Mouse (Mus musculus) midbrain, embryonic 11.5 days (tissue): ENCODE results near the gene Dph5. TPM values are rescaled to one million over a fixed set of nuclear protein-coding genes. Genes with fewer than 3 reads are reported as not detected.

ENCODE experiments used
- ATAC-seq: fragments of 200-750 bp; cut with Nextera tagmentation; 2 replicates; pipeline ENCODE4 v1.8.0; 2017; ENCODE audit warnings: moderate TSS enrichment, moderate library complexity; ENCODE audit not compliant: low FRiP score
- DNase-seq: peaks from one replicate; pipeline ENCODE4 v3.0.0; 2015; ENCODE audit warnings: low spot score; ENCODE audit errors: missing footprints
- H3K27ac ChIP-seq: fragments of 300-500 bp; sonication (generic); 2 replicates; pipeline ENCODE4 v1.5.1; 2014; ENCODE audit warnings: low read depth, low read length
- H3K27me3 ChIP-seq: fragments of 300-500 bp; sonication (generic); 2 replicates; pipeline ENCODE4 v1.6.1; 2014; ENCODE audit warnings: mild to moderate bottlenecking, low read length, moderate library complexity, mixed read lengths; ENCODE audit not compliant: control insufficient read depth, insufficient read depth
- H3K36me3 ChIP-seq: fragments of 300-500 bp; sonication (generic); 2 replicates; pipeline ENCODE4 v1.6.1; 2014; ENCODE audit warnings: mild to moderate bottlenecking, low read length, moderate library complexity, mixed read lengths; ENCODE audit not compliant: control insufficient read depth, insufficient read depth
- H3K4me1 ChIP-seq: fragments of 300-500 bp; sonication (generic); 2 replicates; pipeline ENCODE4 v1.6.1; 2014; ENCODE audit warnings: low read length; ENCODE audit not compliant: control insufficient read depth, insufficient read depth
- H3K4me2 ChIP-seq: fragments of 300-500 bp; sonication (generic); 2 replicates; pipeline ENCODE4 v1.6.1; 2014; ENCODE audit warnings: mild to moderate bottlenecking, moderate library complexity
- H3K4me3 ChIP-seq: fragments of 300-500 bp; sonication (generic); 2 replicates; pipeline ENCODE4 v1.5.1; 2014; ENCODE audit warnings: low read depth, low read length
- H3K9ac ChIP-seq: fragments of 300-500 bp; sonication (generic); 2 replicates; pipeline ENCODE4 v1.6.1; 2014; ENCODE audit warnings: low read length
- H3K9me3 ChIP-seq: fragments of 300-500 bp; sonication (generic); 2 replicates; pipeline ENCODE4 v1.6.1; 2016; ENCODE audit warnings: low read length; ENCODE audit not compliant: control insufficient read depth
- WGBS: fragments of 180-500 bp; shearing (Covaris S2); extraction: QIAGEN DNeasy Blood & Tissue Kit; methylation state at CpG from one replicate; pipeline ENCODE4 v1.1.7; 2014; 5-methylcytosine and 5-hydroxymethylcytosine counted together
- polyA plus RNA-seq: library from polyadenylated mRNA; unstranded; fragments of >200 nt; fragmentation: Nextera tagmentation; extraction: Ambion mirVana; gene quantifications from 2 replicates; pipeline ENCODE4 v1.2.1, GENCODE M21; 2014

The Dph5 gene
- polyA plus RNA-seq, 1 experiment from 2014 or later = 25.2 TPM

DNA sequence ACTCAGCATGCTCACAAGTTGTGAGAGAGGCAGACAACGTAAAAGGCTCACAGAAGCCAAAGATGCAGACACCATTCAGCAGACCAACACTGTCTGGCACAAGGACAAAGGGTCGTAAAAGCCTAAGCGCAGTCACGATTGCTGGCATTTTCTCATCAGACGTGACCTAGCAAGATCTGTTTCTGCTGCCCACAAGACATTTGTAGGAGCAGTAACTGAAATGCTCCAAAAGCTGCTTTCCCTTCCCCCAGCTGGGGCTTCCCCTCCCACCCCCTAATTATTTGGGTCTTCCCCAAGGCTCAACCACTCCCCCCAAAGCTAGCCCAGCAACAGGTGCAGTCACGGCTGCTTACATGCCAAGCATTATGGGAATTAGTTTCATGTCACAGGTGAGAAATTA lies 12.1 kb upstream of the Dph5 start:
- no peak overlapping the region for H3K4me3 ChIP-seq
- no peaks in the 10 kb centered on the region for H3K9me3 ChIP-seq
- 71% methylated on average over 6 of the region's 6 CpGs for WGBS
- ATAC-seq (no peak), DNase-seq (no peak)
- no peak overlapping the region for H3K27ac ChIP-seq
- no peak overlapping the region for H3K4me2 ChIP-seq
- H3K4me1 ChIP-seq = no peaks in the 10 kb centered on the region
- no peaks in the 10 kb centered on the region for H3K27me3 ChIP-seq
- H3K9ac ChIP-seq = no peak overlapping the region
- no peaks in the 10 kb centered on the region for H3K36me3 ChIP-seq

- H3K4me1 ChIP-seq = no peaks in the 10 kb centered on the region
- ATAC-seq (no peak), DNase-seq (no peak)
- no peaks in the 10 kb centered on the region for H3K36me3 ChIP-seq
- no peak overlapping the region for H3K9ac ChIP-seq
- no peak overlapping the region for H3K4me2 ChIP-seq
- WGBS = 88% methylated on average over 1 of the region's 1 CpGs
- H3K27ac ChIP-seq = no peak overlapping the region
- no peaks in the 10 kb centered on the region for H3K27me3 ChIP-seq
- H3K9me3 ChIP-seq = no peaks in the 10 kb centered on the region
- H3K4me3 ChIP-seq = no peak overlapping the region
Observed at GRCm38 (mm10) chr3:115877133-115877532, 10.5 kb upstream of the Dph5 start.

- Histone ChIP-seq H3K36me3 (no peaks in the 10 kb centered on the region), H3K9me3 (no peaks in the 10 kb centered on the region), H3K4me3 (no peak overlapping the region), H3K4me1 (0 out of 2 replicates have a peak, but pooled peaks cover 2% of the 10 kb centered on the region), H3K27me3 (no peaks in the 10 kb centered on the region), H3K9ac (no peak overlapping the region), H3K4me2 (no peak overlapping the region), H3K27ac (no peak overlapping the region)
- ATAC-seq (no peak), DNase-seq (no peak)
- WGBS = 95% methylated on average over 1 of the region's 1 CpGs
Observed at GRCm38 (mm10) chr3:115884086-115884485, 3.6 kb upstream of the Dph5 start.

DNA sequence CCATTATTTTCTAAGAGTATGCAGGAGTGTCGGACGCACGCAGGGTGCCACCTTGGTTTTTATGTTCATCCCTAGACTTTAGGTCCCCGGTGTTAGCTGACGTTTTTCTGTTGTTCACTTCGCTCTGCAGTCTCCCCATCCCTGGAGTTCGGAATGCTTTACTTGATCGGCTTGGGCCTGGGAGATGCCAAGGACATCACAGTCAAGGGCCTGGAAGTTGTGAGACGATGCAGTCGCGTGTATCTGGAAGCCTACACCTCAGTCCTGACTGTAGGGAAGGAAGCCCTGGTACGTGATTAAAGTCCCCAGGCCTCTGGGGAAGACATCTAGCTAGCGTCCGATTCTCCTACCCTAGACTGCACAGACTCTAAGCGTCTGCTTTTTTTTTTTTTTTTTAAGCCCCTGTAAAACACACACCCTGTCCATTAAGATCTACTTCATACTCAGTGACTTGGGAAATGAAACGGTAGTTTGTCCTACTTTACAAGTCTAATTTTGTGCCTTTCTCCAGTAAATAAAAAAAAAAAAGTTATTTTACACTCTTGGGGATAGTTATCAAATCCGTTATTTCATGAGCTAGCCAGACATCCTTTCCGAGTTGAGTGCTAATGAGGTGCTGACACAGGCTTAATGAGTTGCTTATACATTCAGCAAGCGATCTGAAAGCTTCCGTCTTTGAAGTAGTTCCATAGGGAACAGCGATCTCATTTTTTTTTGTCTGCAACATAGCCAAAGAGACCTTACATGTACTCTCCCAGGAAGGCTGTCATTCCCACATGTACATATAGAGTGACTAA lies 871 bp downstream of the Dph5 start:
- peak; percentile 66 for ATAC-seq
- 6% methylated on average over 21 of the region's 21 CpGs for WGBS
- Histone ChIP-seq H3K4me3 (peak overlapping the region; percentile 77), H3K4me1 (0 out of 2 replicates have a peak, but pooled peaks cover 2% of the 10 kb centered on the region), H3K27ac (no peak overlapping the region; the same call in 1 of the 2 replicates), H3K4me2 (peak overlapping the region; percentile 74), H3K36me3 (no peaks in the 10 kb centered on the region), H3K9ac (peak overlapping the region; percentile 80), H3K9me3 (no peaks in the 10 kb centered on the region), H3K27me3 (no peaks in the 10 kb centered on the region)
- peak; percentile 93 for DNase-seq

- DNase-seq (no peak), ATAC-seq (no peak)
- 90% methylated on average over 4 of the region's 4 CpGs for whole genome bisulfite sequencing
Observed at GRCm38 (mm10) chr3:115892341-115892740, 4.7 kb downstream of the Dph5 start.

DNA sequence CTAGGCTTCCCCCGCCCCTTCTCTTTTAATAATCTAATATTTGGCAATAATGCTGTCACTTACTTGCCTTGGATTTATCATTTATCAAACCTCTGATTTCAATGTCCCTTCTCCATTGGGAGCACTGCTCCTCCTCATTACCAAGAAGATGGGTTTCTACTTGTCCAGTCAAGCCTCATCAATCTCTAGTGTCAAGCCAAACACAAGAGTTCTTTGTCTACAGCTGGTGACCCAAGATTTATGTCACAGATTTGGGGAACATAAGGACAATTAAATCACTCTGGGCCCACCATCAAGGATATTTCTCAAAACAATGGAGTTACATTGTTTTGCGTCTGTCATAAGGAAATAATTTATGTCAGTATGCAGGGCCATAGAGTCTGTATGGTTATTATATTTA lies 5.5 kb downstream of the Dph5 start:
- H3K4me1 ChIP-seq = no peaks in the 10 kb centered on the region
- WGBS = 93% methylated on average over 2 of the region's 2 CpGs
- H3K36me3 ChIP-seq = no peaks in the 10 kb centered on the region
- DNase-seq (no peak), ATAC-seq (no peak)
- no peaks in the 10 kb centered on the region for H3K9me3 ChIP-seq
- no peak overlapping the region for H3K4me3 ChIP-seq
- no peak overlapping the region for H3K4me2 ChIP-seq
- H3K27ac ChIP-seq = no peak overlapping the region
- H3K27me3 ChIP-seq = no peaks in the 10 kb centered on the region
- H3K9ac ChIP-seq = no peak overlapping the region

More at GRCm38 (mm10) chr3:115892341-115892740, 4.7 kb downstream of the Dph5 start:
- Histone ChIP-seq H3K4me1 (no peaks in the 10 kb centered on the region), H3K9me3 (no peaks in the 10 kb centered on the region), H3K9ac (no peak overlapping the region), H3K4me3 (no peak overlapping the region), H3K36me3 (no peaks in the 10 kb centered on the region), H3K4me2 (no peak overlapping the region), H3K27me3 (no peaks in the 10 kb centered on the region), H3K27ac (no peak overlapping the region)

DNA sequence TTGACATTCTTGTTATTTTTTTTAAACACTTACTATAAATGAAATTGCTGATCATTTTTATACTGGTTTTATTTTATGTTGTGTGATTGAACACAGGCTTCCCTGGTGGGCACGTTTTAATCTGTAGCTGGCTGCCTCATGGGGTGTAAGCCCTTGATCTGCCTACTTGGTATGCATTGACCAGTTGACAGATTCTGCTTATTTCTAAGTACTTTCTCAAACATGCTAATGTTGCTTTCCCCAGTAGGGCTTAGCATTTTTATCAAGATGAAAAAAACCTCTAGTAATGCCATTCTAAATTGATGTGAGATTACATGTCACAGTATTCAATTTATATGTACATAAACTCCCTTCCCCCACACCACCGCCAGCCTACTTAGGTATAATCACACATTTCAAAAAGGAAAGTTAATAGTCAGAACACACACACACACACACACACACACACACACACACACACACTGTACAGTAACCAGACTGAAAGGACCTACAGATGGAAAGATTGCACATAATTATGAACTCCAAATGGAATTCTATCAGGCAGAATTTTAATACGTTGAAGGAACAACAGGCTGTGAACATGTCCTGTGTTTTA lies 10.8 kb downstream of the Dph5 start:
- Histone ChIP-seq H3K27me3 (no peaks in the 10 kb centered on the region), H3K36me3 (no peaks in the 10 kb centered on the region), H3K4me2 (no peak overlapping the region), H3K9me3 (no peaks in the 10 kb centered on the region), H3K4me1 (no peaks in the 10 kb centered on the region), H3K4me3 (no peak overlapping the region), H3K9ac (no peak overlapping the region), H3K27ac (no peak overlapping the region)
- no peak for DNase-seq
- peak; percentile 72; the same call in 1 of the 2 replicates for ATAC-seq
- 70% methylated on average over 3 of the region's 3 CpGs for WGBS

GRCm38 (mm10) chr3:115902301-115902956 lies 14.8 kb downstream of the Dph5 start:
- Histone ChIP-seq H3K27ac (no peak overlapping the region), H3K4me3 (no peak overlapping the region), H3K36me3 (0 out of 2 replicates have a peak, but pooled peaks cover under 1% of the 10 kb centered on the region), H3K4me1 (no peaks in the 10 kb centered on the region), H3K4me2 (no peak overlapping the region), H3K9ac (no peak overlapping the region), H3K9me3 (no peaks in the 10 kb centered on the region), H3K27me3 (no peaks in the 10 kb centered on the region)
- no peak for DNase-seq
- ATAC-seq = no peak
- 92% methylated on average over 9 of the region's 9 CpGs for WGBS

- Histone ChIP-seq H3K27ac (no peak overlapping the region), H3K36me3 (0 out of 2 replicates have a peak, but pooled peaks cover 2% of the 10 kb centered on the region)
- 90% methylated on average over 3 of the region's 3 CpGs for WGBS
Observed at GRCm38 (mm10) chr3:115905067-115905466, 17.4 kb downstream of the Dph5 start.

More at GRCm38 (mm10) chr3:115905067-115905466, 17.4 kb downstream of the Dph5 start:
- no peak overlapping the region for H3K4me2 ChIP-seq
- ATAC-seq (no peak), DNase-seq (no peak)
- H3K9ac ChIP-seq = no peak overlapping the region
- H3K4me1 ChIP-seq = no peaks in the 10 kb centered on the region
- H3K9me3 ChIP-seq = no peaks in the 10 kb centered on the region
- no peak overlapping the region for H3K4me3 ChIP-seq
- H3K27me3 ChIP-seq = no peaks in the 10 kb centered on the region
